Mouse (Mus musculus): ENCODE results near the gene Fbxw28.
"Not testable (repeated sequence)": the region's sequence is repeated elsewhere in the genome, so short reads cannot be mapped to it uniquely, and the experiment has no call there.

Fbxw28 gene

DNA sequence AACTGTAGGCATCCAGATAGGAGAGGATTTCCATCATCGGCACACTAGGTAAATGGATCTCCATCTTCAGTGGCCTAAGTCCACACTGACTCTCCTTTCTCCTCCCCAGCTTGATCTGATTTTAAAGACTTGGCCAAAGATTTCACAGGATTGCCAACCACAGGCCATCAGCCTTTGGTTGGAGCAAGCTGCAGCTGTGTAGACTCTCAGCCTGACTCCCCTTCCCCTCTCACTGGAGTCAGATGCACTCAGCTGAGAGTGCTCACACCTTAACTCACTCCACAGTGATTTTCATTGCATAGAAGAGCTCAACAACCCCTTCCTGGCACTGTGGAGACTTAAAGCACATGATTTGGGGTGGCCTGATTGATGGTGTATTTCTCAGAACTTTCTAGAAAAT lies at the start of gene Fbxw28:
Gene Fbxw28, minus strand, starts transcription at position 101 of the 400 bp plus-strand sequence.
- not testable (repeated sequence) for DNase-seq (ENCODE audit: low spot score in 2 of 2)

DNA sequence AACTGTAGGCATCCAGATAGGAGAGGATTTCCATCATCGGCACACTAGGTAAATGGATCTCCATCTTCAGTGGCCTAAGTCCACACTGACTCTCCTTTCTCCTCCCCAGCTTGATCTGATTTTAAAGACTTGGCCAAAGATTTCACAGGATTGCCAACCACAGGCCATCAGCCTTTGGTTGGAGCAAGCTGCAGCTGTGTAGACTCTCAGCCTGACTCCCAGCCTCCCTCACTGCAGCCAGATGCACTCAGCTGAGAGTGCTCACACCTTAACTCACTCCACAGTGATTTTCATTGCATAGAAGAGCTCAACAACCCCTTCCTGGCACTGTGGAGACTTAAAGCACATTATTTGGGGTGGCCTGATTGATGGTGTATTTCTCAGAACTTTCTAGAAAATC lies 51.9 kb downstream of the Fbxw28 start, which contains the start of gene Fbxw14:
Gene Fbxw14, minus strand, starts transcription at position 101 of the 400 bp plus-strand sequence.
- not testable (repeated sequence) for DNase-seq (ENCODE audit: low spot score in 2 of 2)

Measured in right cerebral cortex, adult 2 months (tissue).